Mouse (Mus musculus): ENCODE results near the gene Slc36a2. TPM values are rescaled to one million over a fixed set of nuclear protein-coding genes. Genes with fewer than 3 reads are reported as not detected.
A peak's percentile ranks its signal among the peaks of the same experiment; 100 is the strongest.

Slc36a2 gene
- 1.1 and 1.2 TPM in 2 replicates for polyA plus RNA-seq (2014; fragmentation: Nextera tagmentation; extraction: Ambion mirVana)

DNA sequence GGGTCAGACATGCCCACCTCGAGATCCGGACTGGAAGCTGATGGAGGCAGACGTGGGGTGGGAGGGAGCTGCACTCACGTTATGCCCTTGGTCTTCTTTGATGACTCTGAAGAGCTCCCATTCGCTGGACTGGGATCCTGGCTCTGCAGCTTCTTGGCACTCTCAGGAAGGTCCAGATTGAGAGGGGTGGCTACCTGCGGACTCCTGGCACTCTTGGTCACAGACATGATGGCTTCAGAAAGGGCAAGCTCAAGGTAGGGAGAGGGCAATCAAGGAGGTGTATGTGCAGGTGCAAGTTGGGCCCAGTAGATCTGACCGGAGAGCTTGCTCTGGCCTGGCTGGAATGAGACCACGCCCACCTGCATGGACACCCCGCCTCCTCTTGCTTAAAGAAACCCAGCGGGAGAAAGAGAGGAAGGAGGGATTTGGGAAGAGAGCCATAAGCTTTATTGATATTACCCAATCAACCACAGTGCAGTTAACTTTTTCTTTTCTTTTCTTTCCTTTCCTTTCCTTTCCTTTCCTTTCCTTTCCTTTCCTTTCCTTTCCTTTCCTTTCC lies at the start of gene Slc36a2:
Gene Slc36a2 (minus strand): TSS at position 345 of the 559 bp plus-strand sequence.
- no peaks in the 10 kb centered on the region for H3K27me3 ChIP-seq (ENCODE audit: insufficient read depth, low read length)
- H3K4me3 ChIP-seq (ENCODE audit: low read depth, low read length), result no peak within 1 kb of the TSS
- no peak within 1 kb of the TSS for H3K27ac ChIP-seq (ENCODE audit: low read depth)
- DNase-seq (peak; percentile 45), ATAC-seq (ENCODE audit: insufficient read depth) (no peak)
- no peak within 1 kb of the TSS for H3K4me2 ChIP-seq
- H3K36me3 ChIP-seq (ENCODE audit: insufficient read depth), result no peaks in the 10 kb centered on the region
- no peak for TF ChIP-seq CTCF (IDR thresholded peaks at IDR 0.05; ENCODE audit: low read depth)
- no peaks in the 10 kb centered on the region for H3K9me3 ChIP-seq (ENCODE audit: low read depth, low read length)
- 26% methylated on average over 10 of the region's 10 CpGs for WGBS
- H3K9ac ChIP-seq, result no peak within 1 kb of the TSS
- H3K4me1 ChIP-seq (ENCODE audit: insufficient read depth), result 0 out of 2 replicates have a peak, but pooled peaks cover 5% of the 10 kb centered on the region

DNA sequence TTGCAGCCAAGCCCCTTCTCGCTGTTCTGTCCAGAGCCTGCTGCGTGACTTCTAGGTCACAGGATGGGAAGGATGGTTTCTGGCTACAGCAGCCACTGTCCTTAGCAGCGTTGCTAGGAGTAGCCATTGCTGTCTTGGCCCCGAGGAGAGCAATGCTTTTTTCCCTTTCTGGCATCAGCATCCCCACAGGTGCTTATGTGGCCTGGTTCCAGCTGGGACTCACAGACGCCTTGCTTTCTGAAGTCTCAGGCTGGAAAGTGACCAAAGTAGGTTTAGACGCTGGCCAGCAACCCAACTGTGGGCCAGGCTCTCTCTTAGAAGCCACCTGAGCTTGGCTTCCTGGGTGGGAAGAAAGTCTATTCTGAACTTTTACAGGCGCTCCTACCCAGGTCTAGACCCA lies 49.4 kb upstream of the Slc36a2 start:
- Histone ChIP-seq H3K4me3 (ENCODE audit: low read depth, low read length) (no peak overlapping the region), H3K9ac (no peak overlapping the region), H3K4me2 (no peak overlapping the region), H3K4me1 (ENCODE audit: insufficient read depth) (no peaks in the 10 kb centered on the region), H3K27ac (ENCODE audit: low read depth) (no peak overlapping the region), H3K27me3 (ENCODE audit: insufficient read depth, low read length) (no peaks in the 10 kb centered on the region), H3K36me3 (ENCODE audit: insufficient read depth) (no peaks in the 10 kb centered on the region), H3K9me3 (ENCODE audit: low read depth, low read length) (no peaks in the 10 kb centered on the region)
- TF ChIP-seq CTCF (IDR thresholded peaks at IDR 0.05; ENCODE audit: low read depth), result no peak
- ATAC-seq (ENCODE audit: insufficient read depth) (no peak), DNase-seq (no peak)
- WGBS, result 86% methylated on average over 7 of the region's 7 CpGs

DNA sequence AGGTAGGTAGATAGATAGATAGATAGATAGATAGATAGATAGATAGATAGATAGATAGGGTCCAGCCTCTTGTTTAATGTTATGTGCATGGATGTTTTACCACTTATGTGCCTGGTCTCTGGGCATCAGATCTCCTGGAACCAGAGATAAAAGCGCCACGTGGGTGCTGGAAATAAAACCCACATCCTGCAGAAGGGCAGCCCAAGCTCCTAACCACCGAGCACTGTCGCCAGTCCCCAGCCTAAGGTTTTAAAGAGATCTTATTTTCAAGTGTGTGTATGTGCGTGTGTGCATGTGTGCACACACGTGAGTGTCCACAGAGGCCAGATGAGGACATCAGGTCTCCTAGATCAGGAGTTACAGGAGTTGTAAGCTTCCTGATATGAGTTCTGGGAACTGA lies 46.2 kb upstream of the Slc36a2 start:
- no peaks in the 10 kb centered on the region for H3K4me1 ChIP-seq (ENCODE audit: insufficient read depth)
- DNase-seq (no peak), ATAC-seq (ENCODE audit: insufficient read depth) (no peak)
- no peak overlapping the region for H3K27ac ChIP-seq (ENCODE audit: low read depth)
- H3K4me2 ChIP-seq, result no peak overlapping the region
- 91% methylated on average over 6 of the region's 6 CpGs for WGBS
- H3K9me3 ChIP-seq (ENCODE audit: low read depth, low read length), result no peaks in the 10 kb centered on the region
- no peak overlapping the region for H3K9ac ChIP-seq
- peaks cover 12% of the 10 kb centered on the region; the same call in 1 of the 2 replicates for H3K36me3 ChIP-seq (ENCODE audit: insufficient read depth)
- no peak overlapping the region for H3K4me3 ChIP-seq (ENCODE audit: low read depth, low read length)
- no peak for TF ChIP-seq CTCF (IDR thresholded peaks at IDR 0.05; ENCODE audit: low read depth)
- no peaks in the 10 kb centered on the region for H3K27me3 ChIP-seq (ENCODE audit: insufficient read depth, low read length)

DNA sequence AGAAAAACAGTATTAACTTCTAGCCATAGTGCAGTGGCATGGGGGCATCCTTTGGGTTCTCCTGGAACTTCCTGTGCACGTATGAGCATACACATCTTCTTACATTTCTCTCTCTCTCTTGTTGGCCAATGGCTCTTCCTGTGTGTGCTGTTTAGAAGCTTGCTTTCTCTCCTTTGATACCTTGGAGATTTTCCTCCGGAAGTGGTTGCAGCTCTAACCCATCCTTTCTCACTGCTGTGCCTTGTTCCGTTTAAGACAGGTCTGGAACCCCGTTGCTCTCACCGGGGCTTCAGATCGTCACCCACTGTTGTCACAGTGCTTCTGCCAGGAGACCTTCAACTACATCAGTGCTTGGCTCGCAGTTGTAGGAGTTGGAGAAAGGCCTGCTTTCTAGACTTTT lies 36.4 kb upstream of the Slc36a2 start:
- Histone ChIP-seq H3K4me1 (ENCODE audit: insufficient read depth) (0 out of 2 replicates have a peak, but pooled peaks cover 3% of the 10 kb centered on the region), H3K9me3 (ENCODE audit: low read depth, low read length) (no peaks in the 10 kb centered on the region), H3K36me3 (ENCODE audit: insufficient read depth) (peaks cover 30% of the 10 kb centered on the region), H3K4me2 (no peak overlapping the region), H3K9ac (no peak overlapping the region), H3K4me3 (ENCODE audit: low read depth, low read length) (no peak overlapping the region), H3K27me3 (ENCODE audit: insufficient read depth, low read length) (no peaks in the 10 kb centered on the region), H3K27ac (ENCODE audit: low read depth) (no peak overlapping the region)
- ATAC-seq (ENCODE audit: insufficient read depth), result no peak
- DNase-seq, result no peak
- no peak for TF ChIP-seq CTCF (IDR thresholded peaks at IDR 0.05; ENCODE audit: low read depth)
- WGBS, result 88% methylated on average over 7 of the region's 7 CpGs

DNA sequence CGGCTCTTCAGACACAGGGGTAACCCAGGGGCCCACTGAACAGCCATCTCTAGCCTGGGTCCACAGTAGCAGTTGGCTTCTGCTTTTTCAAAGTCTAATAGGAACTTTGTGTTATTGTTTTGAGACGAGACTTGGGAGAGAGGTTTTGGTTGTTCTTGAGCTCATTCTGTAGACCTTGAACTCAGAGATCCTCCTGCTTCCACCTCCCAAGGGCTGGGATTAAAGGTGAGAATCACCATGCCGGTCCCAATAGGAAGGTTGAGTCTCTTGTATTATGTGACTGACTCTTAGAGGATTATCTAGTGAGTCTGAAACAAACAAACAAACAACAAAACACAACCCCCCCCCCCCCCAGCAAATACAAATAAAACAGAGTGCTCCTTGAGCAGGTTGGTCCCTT lies 33.6 kb upstream of the Slc36a2 start:
- Histone ChIP-seq H3K4me3 (ENCODE audit: low read depth, low read length) (no peak overlapping the region), H3K27ac (ENCODE audit: low read depth) (no peak overlapping the region), H3K9ac (no peak overlapping the region), H3K4me1 (ENCODE audit: insufficient read depth) (peaks cover 6% of the 10 kb centered on the region; the same call in 1 of the 2 replicates), H3K9me3 (ENCODE audit: low read depth, low read length) (no peaks in the 10 kb centered on the region), H3K36me3 (ENCODE audit: insufficient read depth) (peaks cover 16% of the 10 kb centered on the region; the same call in 1 of the 2 replicates), H3K27me3 (ENCODE audit: insufficient read depth, low read length) (no peaks in the 10 kb centered on the region), H3K4me2 (no peak overlapping the region)
- no peak for TF ChIP-seq CTCF (IDR thresholded peaks at IDR 0.05; ENCODE audit: low read depth)
- 75% methylated on average over 3 of the region's 3 CpGs for WGBS
- no peak for ATAC-seq (ENCODE audit: insufficient read depth)
- no peak for DNase-seq

DNA sequence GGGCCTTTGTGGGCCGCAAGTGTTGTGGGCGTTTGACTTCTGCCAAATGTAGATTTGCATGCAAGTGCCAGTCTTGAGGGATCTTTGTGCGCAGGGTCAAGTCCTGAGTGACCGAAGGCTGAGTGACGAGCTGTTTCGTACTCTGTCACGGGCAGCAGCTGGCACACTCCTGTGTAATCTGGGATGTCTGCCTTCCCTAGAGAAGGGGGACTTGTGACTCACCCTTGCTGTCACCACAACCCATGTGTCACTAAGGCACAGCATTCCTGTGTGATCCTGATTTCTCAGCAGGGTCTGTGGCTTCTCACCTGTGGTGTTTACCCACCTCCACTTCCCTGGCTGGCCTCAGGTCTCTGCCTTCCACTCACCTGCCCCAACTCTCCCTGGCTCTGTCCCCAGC lies 33.0 kb upstream of the Slc36a2 start:
- Histone ChIP-seq H3K9ac (no peak overlapping the region), H3K9me3 (ENCODE audit: low read depth, low read length) (no peaks in the 10 kb centered on the region), H3K27me3 (ENCODE audit: insufficient read depth, low read length) (no peaks in the 10 kb centered on the region), H3K36me3 (ENCODE audit: insufficient read depth) (peaks cover 12% of the 10 kb centered on the region; the same call in 1 of the 2 replicates), H3K4me1 (ENCODE audit: insufficient read depth) (peaks cover 6% of the 10 kb centered on the region; the same call in 1 of the 2 replicates), H3K4me3 (ENCODE audit: low read depth, low read length) (no peak overlapping the region), H3K27ac (ENCODE audit: low read depth) (no peak overlapping the region), H3K4me2 (no peak overlapping the region)
- no peak for TF ChIP-seq CTCF (IDR thresholded peaks at IDR 0.05; ENCODE audit: low read depth)
- DNase-seq (no peak), ATAC-seq (ENCODE audit: insufficient read depth) (no peak)
- 84% methylated on average over 7 of the region's 7 CpGs for WGBS

DNA sequence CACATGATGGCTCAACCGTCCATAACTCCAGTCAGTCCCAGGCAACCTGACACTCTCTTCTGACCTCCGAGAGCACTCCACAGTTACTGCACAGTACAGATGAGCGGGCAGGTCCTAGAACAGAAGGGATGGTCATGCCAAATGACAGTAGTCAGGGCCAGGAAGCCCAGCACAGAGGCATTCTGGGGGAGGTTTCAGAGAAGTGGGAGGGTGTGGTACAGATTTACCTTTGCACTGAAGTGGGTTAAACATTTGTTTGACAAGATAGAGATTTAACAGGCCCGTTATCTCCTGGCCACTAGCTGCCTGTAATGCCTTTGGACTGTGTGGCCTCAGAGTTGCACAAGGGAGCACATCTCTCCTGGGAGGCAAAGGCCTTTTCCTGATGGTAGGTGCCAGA lies 32.5 kb upstream of the Slc36a2 start:
- no peak overlapping the region for H3K4me2 ChIP-seq
- ATAC-seq (ENCODE audit: insufficient read depth) (no peak), DNase-seq (no peak)
- peaks cover 6% of the 10 kb centered on the region; the same call in 1 of the 2 replicates for H3K4me1 ChIP-seq (ENCODE audit: insufficient read depth)
- H3K27ac ChIP-seq (ENCODE audit: low read depth), result no peak overlapping the region
- no peaks in the 10 kb centered on the region for H3K27me3 ChIP-seq (ENCODE audit: insufficient read depth, low read length)
- H3K9ac ChIP-seq, result no peak overlapping the region
- no peaks in the 10 kb centered on the region for H3K9me3 ChIP-seq (ENCODE audit: low read depth, low read length)
- TF ChIP-seq CTCF (IDR thresholded peaks at IDR 0.05; ENCODE audit: low read depth), result no peak
- 57% methylated on average over 4 of the region's 4 CpGs for WGBS
- no peak overlapping the region for H3K4me3 ChIP-seq (ENCODE audit: low read depth, low read length)
- H3K36me3 ChIP-seq (ENCODE audit: insufficient read depth), result peaks cover 8% of the 10 kb centered on the region; the same call in 1 of the 2 replicates

All from lung, embryonic 14.5 days (tissue).